Mouse (Mus musculus) heart, postnatal 0 days (tissue): ENCODE results near the gene Klhl5.

Experiments used
- CTCF ChIP-seq: IDR thresholded peaks from 2 replicates; pipeline ENCODE4 v1.5.1; 2016; ENCODE audit warnings: antibody characterized with exemption, control low read depth, low read depth
- EP300 ChIP-seq: IDR thresholded peaks from 2 replicates; pipeline ENCODE4 v1.6.1; 2016; ENCODE audit warnings: antibody characterized with exemption, low read depth

DNA sequence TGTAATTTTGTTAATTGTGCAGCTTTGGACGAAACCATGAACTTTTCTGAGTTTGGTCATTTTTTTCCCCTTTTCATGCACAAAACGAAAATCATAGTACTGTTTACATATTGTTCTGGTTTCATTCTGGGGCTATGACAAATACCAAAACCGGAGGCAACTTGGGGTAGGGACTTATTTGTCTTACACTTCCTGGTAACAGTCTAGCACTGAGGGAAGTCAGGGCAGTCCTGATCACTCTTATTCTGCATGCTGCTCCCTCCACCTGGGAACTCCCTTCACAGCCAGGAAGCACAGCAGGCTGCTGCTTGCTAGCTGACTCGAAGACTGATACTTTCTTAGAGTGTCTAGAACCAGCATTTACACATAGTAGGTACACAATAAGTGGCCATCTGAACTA, 34.1 kb upstream of the Klhl5 start:
- TF ChIP-seq CTCF (no peak), EP300 (no peak)
